14 mouse cellular contexts compared by ENCODE assay signal in the genomic region with DNA sequence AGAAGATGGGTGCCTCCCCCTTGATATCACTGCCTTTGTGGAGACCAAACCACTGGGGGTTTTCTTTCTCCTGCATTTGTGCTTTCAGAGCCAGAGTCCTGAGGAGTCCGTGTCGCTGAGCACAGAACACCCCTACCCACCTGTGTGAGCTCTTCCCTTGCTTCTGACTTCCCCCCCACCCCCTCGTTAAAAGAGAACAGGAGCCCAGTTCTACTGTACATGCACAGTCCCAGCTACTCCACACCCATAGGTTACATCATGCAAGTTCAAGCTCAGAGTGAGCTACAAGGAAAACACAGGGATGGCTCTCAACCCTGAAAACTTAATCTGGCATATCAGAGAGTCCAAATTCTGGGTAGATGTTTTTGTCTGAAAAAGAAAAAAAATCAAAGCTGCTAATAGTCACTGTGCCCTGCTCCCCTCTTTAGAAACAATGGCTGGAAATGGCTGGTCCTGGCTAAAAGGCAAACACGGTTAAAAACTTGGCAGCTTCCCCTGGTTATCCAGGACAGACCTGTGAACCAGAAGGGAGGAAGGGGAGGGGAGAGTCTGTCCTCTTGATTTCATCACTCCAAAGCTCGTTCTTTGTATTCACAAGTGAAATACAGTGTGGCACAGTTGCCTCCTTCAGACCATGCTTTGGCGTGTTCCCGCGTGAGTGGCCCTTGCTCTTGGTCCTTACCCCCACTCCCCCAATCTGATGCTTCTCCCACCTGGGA.
DNase-seq lines count a peak whose midpoint lies in the region; ATAC-seq lines count a peak whose summit lies in the region.
"Had no signal": no experiment of that assay in that cellular context is flagged by ENCODE, and none has a peak within 500 bp of the region (broad histone marks: within the 10 kb centered on the region; RNA-seq: fewer than 3 reads in every experiment).

No protein-coding gene starts in this region.

- peaks cover 23% of the 10 kb centered on the region for H3K4me1 ChIP-seq in heart, embryonic 10.5 days
- H3K4me1 ChIP-seq in kidney, embryonic 16.5 days (ENCODE audit: insufficient read depth, low read length): 0 out of 2 replicates have a peak, but pooled peaks cover 4% of the 10 kb centered on the region
- peaks cover 20% of the 10 kb centered on the region for H3K4me1 ChIP-seq in brown adipose tissue, adult 24 weeks (ENCODE audit: control insufficient read depth, insufficient read depth, insufficient read length, low read length)
- H3K4me1 ChIP-seq: neural tube, embryonic 13.5 days had no signal

- no peak overlapping the region for H3K4me3 ChIP-seq in heart, embryonic 10.5 days
- H3K4me3 ChIP-seq in kidney, embryonic 16.5 days (ENCODE audit: low read length): no peak overlapping the region
- no peak overlapping the region for H3K4me3 ChIP-seq in brown adipose tissue, adult 24 weeks (ENCODE audit: insufficient read depth, low read depth, low read length)
- H3K4me3 ChIP-seq: neural tube, embryonic 13.5 days had no signal

- WGBS in heart, embryonic 10.5 days: 87% methylated on average over 8 of the region's 8 CpGs
- WGBS in kidney, embryonic 16.5 days: 76% methylated on average over 8 of the region's 8 CpGs

- DNase-seq in heart, embryonic 10.5 days (ENCODE audit: low spot score): peak; percentile 46
- no peak for DNase-seq in heart, adult 9 months (ENCODE audit: low spot score in 2 of 2)
- no peak for DNase-seq in kidney, postnatal 25 days
- peak; percentile 33 for DNase-seq in lung, postnatal 36 days
- no peak for DNase-seq in lung, postnatal 25 days (ENCODE audit: low spot score)
- no peak for DNase-seq in neural tube, embryonic 10.5 days (ENCODE audit: extremely low spot score, low spot score)
- DNase-seq: cerebellum, adult 8-10 months; midbrain, embryonic 14.5 days; thymus, postnatal 14 days had no signal

- H3K9me3 ChIP-seq in heart, embryonic 10.5 days: no peaks in the 10 kb centered on the region
- H3K9me3 ChIP-seq in kidney, embryonic 16.5 days (ENCODE audit: low read length): no peaks in the 10 kb centered on the region
- H3K9me3 ChIP-seq: neural tube, embryonic 13.5 days had no signal

- no peak for ATAC-seq in kidney, embryonic 16.5 days (ENCODE audit: low FRiP score, low TSS enrichment)
- ATAC-seq: CD4-positive, CD25-positive, alpha-beta regulatory T cell, adult 4 months; hindbrain, postnatal 0 days had no signal

- no peaks in the 10 kb centered on the region for H3K27me3 ChIP-seq in heart, embryonic 10.5 days (ENCODE audit: insufficient read depth, poor library complexity, severe bottlenecking)
- no peaks in the 10 kb centered on the region for H3K27me3 ChIP-seq in kidney, embryonic 16.5 days (ENCODE audit: insufficient read depth, low read length)
- H3K27me3 ChIP-seq: neural tube, embryonic 13.5 days had no signal

- no peak overlapping the region for H3K27ac ChIP-seq in heart, embryonic 10.5 days
- peak overlapping the region; percentile 7; the same call in 1 of the 2 replicates for H3K27ac ChIP-seq in kidney, embryonic 16.5 days (ENCODE audit: low read length)
- peak overlapping the region; percentile 70 for H3K27ac ChIP-seq in brown adipose tissue, adult 24 weeks (replicated peaks; ENCODE audit: low read depth, low read length)
- H3K27ac ChIP-seq: hindbrain, postnatal 0 days; neural tube, embryonic 13.5 days had no signal

- H3K36me3 ChIP-seq in heart, embryonic 10.5 days: peaks cover 25% of the 10 kb centered on the region
- peaks cover 22% of the 10 kb centered on the region for H3K36me3 ChIP-seq in kidney, embryonic 16.5 days (ENCODE audit: insufficient read depth, low read length)

- H3K4me2 ChIP-seq in kidney, embryonic 16.5 days (replicated peaks; ENCODE audit: low read depth, low read length): no peak overlapping the region
- H3K4me2 ChIP-seq: neural tube, embryonic 13.5 days had no signal

- no peak overlapping the region for H3K9ac ChIP-seq in kidney, embryonic 16.5 days (replicated peaks; ENCODE audit: low read length)
- H3K9ac ChIP-seq: neural tube, embryonic 13.5 days had no signal

Comparison
In these comparisons a context has a peak if more than half of its experiments do, and no peak if none do; other contexts are left out.
1. DNase-seq: peak in heart, embryonic 10.5 days (single experiment) and lung, postnatal 36 days (single experiment); none in heart, adult 9 months (0 of 2), kidney, postnatal 25 days (0 of 2), lung, postnatal 25 days (single experiment) and neural tube, embryonic 10.5 days (single experiment).